Mouse (Mus musculus) megakaryocyte, embryonic 14.5 days (primary cell): ENCODE measurements around the gene Tbc1d22a. TPM values are rescaled to one million over a fixed set of nuclear protein-coding genes. Genes with fewer than 3 reads are reported as not detected.
"Not testable (repeated sequence)": the region's sequence is repeated elsewhere in the genome, so short reads cannot be mapped to it uniquely, and the experiment has no call there.

Source experiments
- H3K27me3 ChIP-seq: replicated peaks from 2 replicates; pipeline ENCODE3; 2012; ENCODE audit warnings: inconsistent platforms
- H3K36me3 ChIP-seq: replicated peaks from 2 replicates; pipeline ENCODE3; 2012; ENCODE audit warnings: low read length, inconsistent platforms, mixed read lengths
- H3K4me1 ChIP-seq: 2 replicates; pipeline ENCODE4 v1.6.1; 2012; ENCODE audit warnings: inconsistent platforms
- H3K4me3 ChIP-seq: replicated peaks from 2 replicates; pipeline ENCODE3; 2012; ENCODE audit warnings: moderate library complexity, mild to moderate bottlenecking, inconsistent platforms
- H3K9me3 ChIP-seq: 2 replicates; pipeline ENCODE4 v1.6.1; 2012; ENCODE audit warnings: inconsistent platforms
- FLI1 ChIP-seq: IDR thresholded peaks from 2 replicates; pipeline ENCODE4 v1.6.1; 2012; ENCODE audit warnings: low read length, inconsistent platforms, mixed read lengths
- GATA1 ChIP-seq: IDR thresholded peaks from 3 replicates; pipeline ENCODE4 v1.6.1; 2012; ENCODE audit warnings: mixed read lengths, low read length, inconsistent platforms, borderline replicate concordance
- polyA plus RNA-seq: library from polyadenylated mRNA; stranded (reverse); fragments of >175 nt; gene quantifications from 2 replicates; pipeline ENCODE4 v1.2.3, GENCODE M21; 2012; ENCODE audit warnings: low replicate concordance; ENCODE audit not compliant: insufficient read depth

Tbc1d22a gene
- polyA plus RNA-seq, 1 experiment: 16.7 TPM

DNA sequence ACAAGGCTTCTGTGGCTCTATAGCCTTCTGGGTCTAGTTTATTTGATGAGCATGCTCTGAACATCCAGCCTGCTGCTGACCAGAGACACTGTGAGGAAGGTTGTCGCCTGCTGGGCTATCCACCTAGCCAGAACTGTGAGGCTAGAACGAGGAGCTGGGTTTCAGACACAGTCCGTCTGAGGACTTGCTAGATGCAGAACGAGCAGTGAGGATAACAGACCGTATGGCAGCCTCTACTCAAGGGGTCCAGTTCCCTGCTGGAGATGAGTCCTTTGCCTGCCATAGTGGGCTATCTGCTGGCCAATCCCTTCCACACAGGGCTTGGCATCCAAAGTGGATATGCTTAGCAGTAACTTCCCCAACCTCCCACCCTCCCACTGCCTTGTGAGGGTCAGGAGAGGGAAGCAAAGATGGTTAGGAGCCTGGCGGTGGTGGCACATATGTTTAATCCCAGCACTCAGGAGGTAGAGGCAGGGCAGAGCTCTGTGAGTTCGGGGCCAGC, 10.9 kb upstream of the Tbc1d22a start:
- Histone ChIP-seq H3K9me3 (no peaks in the 10 kb centered on the region), H3K4me1 (peaks cover 89% of the 10 kb centered on the region), H3K36me3 (peaks cover 33% of the 10 kb centered on the region), H3K27me3 (no peaks in the 10 kb centered on the region), H3K4me3 (peak overlapping the region; percentile 81)
- TF ChIP-seq FLI1 (no peak), GATA1 (no peak)

DNA sequence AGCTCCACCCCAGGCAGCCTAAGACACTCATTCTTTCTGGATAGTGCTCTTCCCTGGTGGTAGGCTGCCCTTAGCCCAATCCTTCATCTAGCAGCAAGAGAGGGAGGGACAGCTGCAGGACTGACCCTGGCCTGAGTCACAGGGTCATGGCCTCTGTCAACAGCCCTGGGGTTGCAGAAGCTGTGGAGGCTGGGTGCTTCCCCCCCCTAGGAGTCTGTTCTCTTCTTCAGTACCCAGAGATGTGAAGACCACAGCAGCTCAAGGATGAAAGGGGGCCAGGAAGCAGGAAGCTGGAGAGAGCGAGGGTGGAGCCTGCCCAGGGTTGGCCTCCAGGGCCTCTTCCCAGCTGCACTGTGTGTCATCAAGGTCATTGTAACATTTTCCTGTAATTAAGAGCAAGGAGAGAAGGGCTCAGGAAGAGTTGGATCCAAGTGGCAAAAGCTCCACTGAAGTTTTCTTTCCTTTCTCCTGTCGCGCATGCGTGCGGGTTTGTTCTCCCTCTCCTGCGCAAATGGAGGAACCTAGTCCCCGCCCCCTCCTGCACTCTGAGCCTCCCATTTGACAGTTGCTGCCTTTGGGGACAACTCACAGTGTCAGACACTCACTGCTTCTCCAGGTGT, 10.2 kb upstream of the Tbc1d22a start:
- TF ChIP-seq FLI1 (no peak), GATA1 (no peak)
- Histone ChIP-seq H3K36me3 (peaks cover 40% of the 10 kb centered on the region), H3K27me3 (no peaks in the 10 kb centered on the region), H3K4me1 (peaks cover 89% of the 10 kb centered on the region), H3K4me3 (peak overlapping the region; percentile 81), H3K9me3 (no peaks in the 10 kb centered on the region)

DNA sequence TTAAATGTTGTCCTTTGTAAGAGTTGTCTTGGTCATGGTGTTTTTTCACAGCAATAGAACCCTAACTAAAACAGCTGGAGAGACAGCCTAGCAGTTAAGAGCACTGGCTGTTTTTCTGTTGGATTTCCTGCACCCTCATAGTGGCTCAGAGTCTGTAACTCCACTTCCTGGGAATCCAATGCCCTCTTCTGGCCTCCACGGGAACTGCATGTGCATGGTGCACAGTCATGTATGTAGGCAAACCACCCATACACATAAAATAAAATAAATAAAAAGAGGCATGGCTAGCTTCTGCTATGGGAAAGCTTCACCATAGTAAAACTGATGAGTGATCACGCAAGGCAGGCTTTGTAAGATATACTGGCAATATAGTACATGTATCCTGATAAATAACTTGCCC, 9.0 kb upstream of the Tbc1d22a start:
- peaks cover 53% of the 10 kb centered on the region for H3K36me3 ChIP-seq
- H3K9me3 ChIP-seq: no peaks in the 10 kb centered on the region
- H3K27me3 ChIP-seq: no peaks in the 10 kb centered on the region
- H3K4me3 ChIP-seq: no peak overlapping the region
- no peak for TF ChIP-seq GATA1
- TF ChIP-seq FLI1: no peak
- H3K4me1 ChIP-seq: peaks cover 88% of the 10 kb centered on the region

DNA sequence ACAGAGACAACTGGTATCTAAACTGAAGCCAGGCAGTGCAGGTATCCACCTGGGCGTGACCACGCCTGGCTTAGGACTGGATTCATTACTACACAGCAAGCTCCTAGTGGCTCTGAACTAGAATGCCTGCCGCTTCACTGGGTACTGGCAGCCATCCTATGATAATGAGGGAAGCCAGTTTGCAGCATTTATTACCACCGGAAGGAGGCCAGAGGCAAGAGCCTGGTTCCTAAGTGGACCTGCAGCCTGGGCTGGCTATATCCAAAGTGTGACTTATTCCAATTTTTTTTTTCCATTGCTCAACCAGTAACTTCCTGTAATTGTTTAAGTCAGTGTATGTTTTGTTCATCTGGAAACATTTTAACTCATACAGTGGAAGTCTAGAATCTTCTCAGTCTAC, 7.9 kb upstream of the Tbc1d22a start:
- Histone ChIP-seq H3K9me3 (no peaks in the 10 kb centered on the region), H3K4me1 (peaks cover 88% of the 10 kb centered on the region), H3K36me3 (peaks cover 64% of the 10 kb centered on the region), H3K27me3 (no peaks in the 10 kb centered on the region), H3K4me3 (no peak overlapping the region)
- TF ChIP-seq GATA1 (no peak), FLI1 (no peak)

DNA sequence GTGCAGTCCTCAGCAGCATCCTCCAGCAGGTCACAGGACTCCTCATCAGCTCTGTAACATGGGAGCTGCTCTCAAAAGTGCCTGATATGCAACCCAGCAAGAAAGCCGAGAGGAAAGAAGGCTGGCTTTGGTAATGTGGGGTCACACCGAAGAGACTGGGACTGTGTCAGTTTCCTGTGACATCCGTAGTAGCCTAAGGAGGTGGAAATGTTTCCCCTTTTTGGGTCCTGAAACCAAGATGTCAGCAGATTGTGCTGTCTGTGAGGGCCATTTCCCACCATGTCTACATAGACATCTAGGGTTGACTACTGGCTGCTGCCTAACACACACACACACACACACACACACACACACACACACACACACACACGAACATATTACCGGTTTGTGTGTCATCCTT, 2.1 kb upstream of the Tbc1d22a start:
- Histone ChIP-seq H3K36me3 (peaks cover 47% of the 10 kb centered on the region), H3K4me3 (peak overlapping the region; percentile 90), H3K4me1 (peaks cover 67% of the 10 kb centered on the region)
- not testable (repeated sequence) for H3K27me3 ChIP-seq, H3K9me3 ChIP-seq

DNA sequence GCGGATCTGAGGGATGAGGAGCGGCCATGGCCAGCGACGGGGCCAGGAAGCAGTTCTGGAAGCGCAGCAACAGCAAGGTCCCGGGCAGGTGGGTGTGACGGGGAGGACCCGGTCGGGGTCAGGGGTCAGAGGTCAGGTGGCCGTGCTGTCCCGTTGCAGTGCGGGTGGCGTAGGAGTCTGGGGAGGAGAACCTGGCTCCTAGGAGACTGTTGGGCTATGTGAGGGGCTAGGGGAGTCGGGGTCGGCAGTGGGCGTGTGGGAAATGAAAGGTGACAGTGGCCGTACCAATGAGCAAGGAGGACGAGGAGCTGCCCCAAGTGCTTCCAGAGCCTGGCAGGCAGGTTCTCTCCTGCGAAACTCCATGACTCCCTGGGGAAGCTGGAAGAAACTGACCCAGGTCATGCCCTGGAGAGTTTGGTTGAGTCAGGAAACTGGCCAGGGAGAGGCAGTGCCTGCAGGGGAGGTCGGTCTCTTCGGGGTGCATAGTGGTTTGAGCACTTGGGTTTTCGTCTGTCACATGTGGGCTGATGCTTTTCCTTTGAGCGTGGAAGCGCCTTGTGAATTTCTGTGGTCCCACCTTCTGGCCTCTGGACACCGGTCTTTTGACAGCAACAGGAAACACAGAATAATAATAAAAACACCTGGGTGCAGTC, 416 bp downstream of the Tbc1d22a start:
- TF ChIP-seq FLI1: no peak
- no peak for TF ChIP-seq GATA1
- no peaks in the 10 kb centered on the region for H3K9me3 ChIP-seq
- H3K4me1 ChIP-seq: peaks cover 78% of the 10 kb centered on the region
- peaks cover 37% of the 10 kb centered on the region for H3K36me3 ChIP-seq
- no peaks in the 10 kb centered on the region for H3K27me3 ChIP-seq
- peak overlapping the region; percentile 99 for H3K4me3 ChIP-seq

DNA sequence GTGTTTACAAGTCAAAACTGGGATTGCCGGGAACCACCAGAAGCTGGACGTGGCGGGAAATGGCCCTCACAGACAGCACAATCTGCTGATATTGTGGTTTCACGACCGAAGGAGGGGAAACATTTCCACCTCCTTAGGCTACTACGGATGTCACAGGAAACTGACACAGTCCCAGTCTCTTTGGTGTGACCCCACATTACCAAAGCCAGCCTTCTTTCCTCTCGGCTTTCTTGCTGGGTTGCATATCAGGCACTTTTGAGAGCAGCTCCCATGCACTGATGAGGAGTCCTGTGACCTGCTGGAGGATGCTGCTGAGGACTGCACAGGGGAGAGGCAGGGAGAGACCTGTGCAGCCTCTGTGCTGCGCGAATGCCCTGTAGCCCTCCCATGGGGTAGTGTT, 2.4 kb downstream of the Tbc1d22a start:
- not testable (repeated sequence) for H3K9me3 ChIP-seq, H3K27me3 ChIP-seq
- Histone ChIP-seq H3K4me1 (peaks cover 77% of the 10 kb centered on the region), H3K4me3 (peak overlapping the region; percentile 64), H3K36me3 (peaks cover 30% of the 10 kb centered on the region)

DNA sequence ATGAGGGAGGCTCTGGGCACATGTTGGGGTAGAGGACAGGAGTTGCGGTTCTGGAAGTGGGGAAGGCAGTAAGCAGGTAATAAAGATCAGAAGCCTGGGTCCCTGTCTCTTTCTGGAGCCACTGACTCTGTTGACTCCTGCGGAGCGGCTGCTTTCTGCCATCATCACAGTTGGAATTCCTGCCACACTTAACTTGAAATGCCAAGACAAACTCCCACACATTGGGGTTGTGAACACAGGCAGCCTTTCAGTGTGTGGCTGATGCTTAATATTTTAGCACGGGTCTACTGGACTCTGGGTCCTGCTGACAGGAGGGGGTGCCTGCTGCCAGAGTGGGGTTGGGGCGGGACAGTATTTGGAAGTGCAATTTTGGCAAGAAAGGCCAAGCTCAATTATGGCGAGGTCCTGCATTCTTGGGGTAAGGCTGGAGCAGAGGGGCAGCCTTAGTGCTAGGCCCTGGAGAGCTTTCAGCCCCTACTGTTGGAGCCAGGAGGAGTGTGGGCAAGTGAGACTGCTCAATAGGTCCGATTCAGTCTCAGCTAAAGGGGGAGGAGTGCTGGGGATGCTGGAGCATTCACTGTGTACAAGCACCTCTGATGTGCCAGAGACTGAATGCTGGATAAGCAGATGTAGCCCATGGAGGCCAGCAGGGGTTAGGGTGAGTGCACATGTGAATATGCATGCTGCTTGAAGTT, 5.4 kb downstream of the Tbc1d22a start:
- no peak for TF ChIP-seq FLI1
- TF ChIP-seq GATA1: no peak
- Histone ChIP-seq H3K9me3 (no peaks in the 10 kb centered on the region), H3K4me3 (peak overlapping the region; percentile 81), H3K4me1 (peaks cover 73% of the 10 kb centered on the region), H3K36me3 (peaks cover 25% of the 10 kb centered on the region), H3K27me3 (no peaks in the 10 kb centered on the region)

DNA sequence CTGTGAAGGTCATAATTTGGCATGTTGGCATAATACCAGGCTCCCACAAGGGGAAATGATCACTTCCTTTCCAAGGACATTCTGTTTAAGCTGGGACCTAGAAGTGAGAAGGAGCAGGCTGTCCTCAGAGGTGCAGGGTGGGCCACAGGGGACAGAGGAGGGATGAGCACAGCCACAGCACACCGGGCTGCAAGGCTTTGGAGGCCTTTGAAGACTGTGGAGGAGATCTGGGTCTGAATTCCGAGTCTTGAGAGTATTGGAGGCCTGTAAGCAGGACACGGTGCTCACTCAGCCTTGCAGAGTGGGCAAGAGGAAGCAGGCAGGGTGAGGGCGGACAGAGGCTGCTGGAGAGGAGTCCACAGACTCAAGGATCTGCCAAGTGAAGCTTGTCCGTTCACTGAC, 6.0 kb downstream of the Tbc1d22a start:
- Histone ChIP-seq H3K27me3 (no peaks in the 10 kb centered on the region), H3K4me1 (peaks cover 73% of the 10 kb centered on the region), H3K9me3 (no peaks in the 10 kb centered on the region), H3K36me3 (peaks cover 28% of the 10 kb centered on the region), H3K4me3 (peak overlapping the region; percentile 81)
- no peak for TF ChIP-seq FLI1

DNA sequence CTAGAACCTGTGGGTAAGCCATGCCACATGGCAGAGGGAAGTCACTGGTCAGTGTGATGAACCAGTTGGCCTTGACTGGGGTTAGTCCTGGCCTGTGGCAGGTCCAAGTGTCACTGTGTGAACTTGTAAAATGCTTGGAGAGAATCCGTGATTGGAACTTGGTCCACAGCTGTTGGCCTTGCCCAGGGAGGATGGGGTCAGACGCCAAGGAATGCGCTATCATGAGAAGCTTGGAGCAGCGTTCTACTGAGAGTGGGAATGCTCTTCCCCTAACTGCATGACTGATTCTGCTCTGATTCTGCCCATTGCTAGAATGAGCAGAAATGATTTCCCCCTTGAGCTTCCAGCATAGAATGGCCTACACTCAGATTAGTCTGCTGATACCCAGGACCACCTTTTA, 6.5 kb downstream of the Tbc1d22a start:
- H3K4me1 ChIP-seq: peaks cover 73% of the 10 kb centered on the region
- peaks cover 31% of the 10 kb centered on the region for H3K36me3 ChIP-seq

More for the DNA sequence above, 6.5 kb downstream of the Tbc1d22a start:
- TF ChIP-seq FLI1: no peak
- TF ChIP-seq GATA1: no peak
- H3K9me3 ChIP-seq: no peaks in the 10 kb centered on the region
- peak overlapping the region; percentile 81 for H3K4me3 ChIP-seq
- no peaks in the 10 kb centered on the region for H3K27me3 ChIP-seq
